Mouse (Mus musculus) granulocyte monocyte progenitor cell, adult 5-6 weeks (primary cell): ENCODE data around the gene Mthfd2l. TPM values are rescaled to one million over a fixed set of nuclear protein-coding genes. Genes with fewer than 3 reads are reported as not detected.

Experiments used
- ATAC-seq: replicated peaks from 2 replicates; pipeline ENCODE4 v1.8.0; 2016; ENCODE audit warnings: mild to moderate bottlenecking, moderate TSS enrichment, inconsistent platforms; ENCODE audit not compliant: poor library complexity, severe bottlenecking
- total RNA-seq, 2 experiments: library from RNA; stranded (forward) in 1 of 2; stranded (reverse) in 1 of 2; fragments of 200-712, 200-1000 nt in 1 of 2; fragments of >200 nt in 1 of 2; fragmentation: Nextera tagmentation in 1 of 2; gene quantifications; 2 replicates each; pipeline ENCODE4 v1.2.3; 2014 to 2017

Gene Mthfd2l
- total RNA-seq, 2 experiments from 2014 or later, result 5.4 to 8.9 TPM

- no peak for ATAC-seq
Observed at GRCm38 (mm10) chr5:90936706-90937105, 5.8 kb downstream of the Mthfd2l start.

- ATAC-seq, result no peak
Observed at GRCm38 (mm10) chr5:90945453-90945852, 14.5 kb downstream of the Mthfd2l start.

GRCm38 (mm10) chr5:90949499-90949898, 18.6 kb downstream of the Mthfd2l start:
- ATAC-seq, result peak; percentile 44; the same call in 1 of the 2 replicates

GRCm38 (mm10) chr5:90951475-90951874, 20.6 kb downstream of the Mthfd2l start:
- ATAC-seq, result peak; percentile 97

GRCm38 (mm10) chr5:90952731-90953481, 22.0 kb downstream of the Mthfd2l start:
- peak; percentile 52; the same call in 1 of the 2 replicates for ATAC-seq

GRCm38 (mm10) chr5:90964316-90964715, 33.4 kb downstream of the Mthfd2l start:
- ATAC-seq, result peak; percentile 68

GRCm38 (mm10) chr5:90964764-90965163, 33.8 kb downstream of the Mthfd2l start:
- peak; percentile 83 for ATAC-seq

- no peak for ATAC-seq
Observed at GRCm38 (mm10) chr5:90965386-90965785, 34.5 kb downstream of the Mthfd2l start.

- ATAC-seq, result peak; percentile 70
Observed at GRCm38 (mm10) chr5:90977244-90977643, 46.3 kb downstream of the Mthfd2l start.

GRCm38 (mm10) chr5:90980297-90980696, 49.4 kb downstream of the Mthfd2l start:
- no peak for ATAC-seq

- ATAC-seq, result no peak
Observed at GRCm38 (mm10) chr5:90987605-90988004, 56.7 kb downstream of the Mthfd2l start.

- no peak for ATAC-seq
Observed at GRCm38 (mm10) chr5:90988149-90988548, 57.2 kb downstream of the Mthfd2l start.

GRCm38 (mm10) chr5:90988592-90988991, 57.7 kb downstream of the Mthfd2l start:
- ATAC-seq, result no peak

GRCm38 (mm10) chr5:90999942-91000341, 69.0 kb downstream of the Mthfd2l start:
- peak; percentile 98 for ATAC-seq

GRCm38 (mm10) chr5:91015216-91015615, 84.3 kb downstream of the Mthfd2l start:
- no peak for ATAC-seq

- ATAC-seq, result peak; percentile 69
Observed at GRCm38 (mm10) chr5:91023114-91023513, 92.2 kb downstream of the Mthfd2l start.

GRCm38 (mm10) chr5:91027164-91027563, 96.2 kb downstream of the Mthfd2l start, which contains the start of gene Epgn:
Epgn (plus strand) TSS chr5:91027464.
- ATAC-seq, result no peak

GRCm38 (mm10) chr5:91027840-91028239, 96.9 kb downstream of the Mthfd2l start:
- ATAC-seq, result no peak

- ATAC-seq, result no peak
Observed at GRCm38 (mm10) chr5:91030629-91031028, 99.7 kb downstream of the Mthfd2l start.

GRCm38 (mm10) chr5:91035341-91035740, 104.4 kb downstream of the Mthfd2l start:
- ATAC-seq, result peak; percentile 79

- peak; percentile 84 for ATAC-seq
Observed at GRCm38 (mm10) chr5:91036628-91037027, 105.7 kb downstream of the Mthfd2l start.

GRCm38 (mm10) chr5:91037756-91038155, 106.8 kb downstream of the Mthfd2l start:
- no peak for ATAC-seq
